Mouse (Mus musculus) monocyte, adult 59 days (primary cell): ENCODE data around the gene Hbq1b. TPM values are rescaled to one million over a fixed set of nuclear protein-coding genes. Genes with fewer than 3 reads are reported as not detected.

Experiments
- total RNA-seq, 2 experiments: library from RNA; stranded (reverse); gene quantifications; one replicate each; pipeline ENCODE4 v1.2.4; 2023

Hbq1b gene
- total RNA-seq, result not detected

DNA sequence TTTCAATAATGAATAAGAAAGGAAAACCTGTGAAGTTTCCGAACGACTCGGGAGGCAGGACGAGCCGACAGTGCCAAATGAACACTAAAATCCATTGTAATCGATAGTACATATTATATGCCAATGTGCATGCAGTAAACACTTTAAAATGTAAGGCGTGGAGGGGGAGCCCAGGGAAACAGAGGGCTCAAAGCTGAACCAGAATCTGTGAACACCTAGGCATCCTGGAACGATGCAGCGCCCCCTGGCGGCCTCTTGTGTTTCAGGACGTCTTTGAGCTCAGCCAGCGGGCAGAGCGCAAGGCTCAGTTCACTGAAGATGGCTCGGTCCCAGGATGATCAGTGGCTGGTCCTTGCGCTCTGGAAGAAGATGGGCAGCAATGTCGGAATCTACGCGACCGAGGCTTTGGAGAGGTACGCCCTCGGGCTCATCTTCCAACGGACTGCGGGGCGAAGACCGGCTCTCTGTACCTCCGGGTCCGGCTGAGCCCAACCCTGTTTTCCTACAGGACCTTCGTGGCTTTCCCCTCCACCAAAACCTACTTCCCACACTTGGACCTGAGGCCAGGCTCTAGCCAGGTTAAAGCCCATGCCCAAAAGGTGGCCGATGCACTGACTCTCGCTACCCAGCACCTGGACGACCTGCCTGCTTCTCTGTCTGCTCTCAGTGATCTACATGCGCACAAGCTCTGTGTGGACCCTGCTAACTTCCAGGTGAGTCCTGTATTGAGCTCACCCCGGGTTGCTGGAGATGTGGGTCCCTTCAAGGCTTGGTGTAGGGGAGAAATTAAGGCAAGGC, at the start of gene Hbq1b:
TSS of gene Hbq1b (plus strand) at position 271 of the 798 bp plus-strand sequence.

DNA sequence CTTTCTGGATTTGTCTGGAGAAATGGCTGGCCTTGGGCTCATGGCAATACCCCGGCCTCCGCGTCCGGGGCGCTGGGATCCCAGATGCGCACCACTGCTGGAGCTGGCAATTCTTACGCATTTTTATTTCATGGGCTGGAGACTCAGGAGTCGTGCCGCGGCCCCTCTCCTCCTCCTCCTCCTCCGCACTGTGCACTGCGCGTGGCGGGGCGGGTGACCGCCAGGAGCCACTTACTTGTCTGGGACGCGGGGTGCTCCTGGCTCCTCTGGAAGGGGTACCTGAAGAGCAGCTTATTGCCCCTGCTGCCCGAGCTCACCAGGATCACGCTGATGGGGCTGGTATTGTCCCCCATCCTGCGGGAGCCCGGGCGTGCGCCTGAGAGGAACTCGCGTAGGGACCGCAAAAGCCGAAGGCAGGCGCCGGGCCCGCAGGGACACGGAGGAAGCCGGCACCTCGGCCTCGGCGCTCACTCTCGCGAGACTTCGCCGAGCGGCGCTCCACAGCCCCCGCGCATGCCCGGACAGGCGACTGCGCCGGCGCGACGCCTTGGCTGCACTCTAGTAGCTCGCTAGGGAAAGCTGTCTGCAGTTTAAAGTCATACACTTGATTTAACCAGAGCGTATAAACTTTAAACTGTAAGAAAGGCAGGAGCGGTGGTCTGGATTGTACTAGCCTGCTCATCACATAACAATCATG, 19.4 kb upstream of the Hbq1b start, which contains the start of gene Nprl3:
TSS of gene Nprl3 (minus strand) at position 520 of the 697 bp plus-strand sequence.

DNA sequence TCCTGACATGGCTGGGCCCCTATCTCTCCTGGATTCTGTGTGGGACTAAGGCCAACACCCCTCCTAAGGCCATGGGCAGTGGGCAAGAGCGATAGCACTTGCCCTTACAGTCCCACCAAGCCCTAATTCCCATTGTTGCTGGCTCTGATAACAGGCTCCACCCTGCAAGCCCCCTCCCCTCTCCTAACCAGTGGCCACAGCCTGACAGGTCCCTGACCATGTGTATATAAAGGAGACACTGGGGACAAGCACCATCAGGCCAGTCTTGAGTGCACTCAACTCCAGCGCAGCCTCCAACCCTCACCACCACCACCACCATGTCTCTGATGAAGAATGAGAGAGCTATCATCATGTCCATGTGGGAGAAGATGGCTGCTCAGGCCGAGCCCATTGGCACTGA, 10.4 kb upstream of the Hbq1b start, which contains the start of gene Hba-x:
TSS of gene Hba-x (plus strand) at position 54 of the 400 bp plus-strand sequence.

DNA sequence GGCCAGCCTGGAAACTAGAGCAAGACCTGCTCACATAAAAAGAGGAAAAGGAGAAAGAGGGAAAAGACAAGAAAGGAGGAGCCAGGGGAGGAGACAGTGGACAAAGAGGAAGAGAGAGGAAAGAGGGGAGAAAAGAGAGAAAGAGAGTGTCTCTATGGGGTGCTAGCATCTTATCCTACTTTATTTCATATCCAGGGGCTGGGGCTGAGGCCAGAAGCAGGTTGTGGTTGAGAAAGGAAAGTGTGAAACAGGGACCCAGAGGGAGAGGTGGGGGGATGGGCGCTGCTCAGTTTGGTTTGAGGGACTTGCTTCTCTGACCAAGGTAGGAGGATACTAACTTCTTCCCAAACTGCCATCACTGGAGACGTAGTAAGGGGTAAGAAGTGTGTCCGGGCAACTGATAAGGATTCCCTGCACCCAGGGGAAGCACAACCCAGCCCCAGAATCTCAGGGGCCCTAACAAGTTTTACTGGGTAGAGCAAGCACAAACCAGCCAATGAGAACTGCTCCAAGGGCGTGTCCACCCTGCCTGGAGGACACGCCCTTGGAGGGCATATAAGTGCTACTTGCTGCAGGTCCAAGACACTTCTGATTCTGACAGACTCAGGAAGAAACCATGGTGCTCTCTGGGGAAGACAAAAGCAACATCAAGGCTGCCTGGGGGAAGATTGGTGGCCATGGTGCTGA, 3.5 kb upstream of the Hbq1b start, which contains the start of gene Hba-a1:
TSS of gene Hba-a1 (plus strand) at position 421 of the 687 bp plus-strand sequence.

GRCm38 (mm10) chr11:32296203-32296602, 9.4 kb downstream of the Hbq1b start, which contains the start of gene Hba-a2:
TSS of gene Hba-a2 (plus strand) at chr11:32296489.

DNA sequence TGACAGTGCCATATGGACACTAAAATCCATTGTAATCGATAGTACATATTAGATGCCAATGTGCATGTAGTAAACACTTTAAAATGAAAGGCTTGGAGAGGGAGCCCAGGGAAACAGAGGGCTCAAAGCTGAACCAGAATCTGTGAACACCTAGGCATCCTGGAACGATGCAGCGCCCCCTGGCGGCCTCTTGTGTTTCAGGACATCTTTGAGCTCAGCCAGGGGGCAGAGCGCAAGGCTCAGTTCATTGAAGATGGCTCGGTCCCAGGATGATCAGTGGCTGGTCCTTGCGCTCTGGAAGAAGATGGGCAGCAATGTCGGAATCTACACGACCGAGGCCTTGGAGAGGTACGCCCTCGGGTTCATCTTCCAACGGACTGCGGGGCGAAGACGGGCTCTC, 13.1 kb downstream of the Hbq1b start, which contains the start of gene Hbq1a:
TSS of gene Hbq1a (plus strand) at position 205 of the 400 bp plus-strand sequence.

Other genes with a start within 250 kb of the Hbq1b start
- gene Il9r, start 86.7 kb upstream of the Hbq1b start, total RNA-seq, result not detected
- 10 to 100 TPM in 1 of 2 experiments, 1 to 10 TPM in 1; 8.4 to 11.5 TPM for gene Snrnp25, start 81.5 kb upstream of the Hbq1b start, total RNA-seq
- gene Rhbdf1, start 64.7 kb upstream of the Hbq1b start, total RNA-seq, result 1 to 10 TPM; 2.1 to 5.4 TPM
- gene Mpg, start 60.5 kb upstream of the Hbq1b start, total RNA-seq, result 10 to 100 TPM; 14.1 to 16.5 TPM
- 10 to 100 TPM; 32.3 to 39.0 TPM for gene Nprl3, start 19.3 kb upstream of the Hbq1b start, total RNA-seq
- gene Hba-x, start 10.6 kb upstream of the Hbq1b start, total RNA-seq, result not detected
- 100 to 1,000 TPM in 1 of 2 experiments, 10 to 100 TPM in 1; 25.9 to 166 TPM for gene Hba-a1, start 3.5 kb upstream of the Hbq1b start, total RNA-seq
- 100 to 1,000 TPM in 1 of 2 experiments, 10 to 100 TPM in 1; 12.9 to 122 TPM for gene Hba-a2, start 9.5 kb downstream of the Hbq1b start, total RNA-seq
- gene Hbq1a, start 13.1 kb downstream of the Hbq1b start, total RNA-seq, result not detected
- gene Sh3pxd2b, start 60.9 kb downstream of the Hbq1b start, total RNA-seq, result 10 to 100 TPM in 1 of 2 experiments, 1 to 10 TPM in 1; 9.4 to 10.0 TPM
- gene Ubtd2, start 168.4 kb downstream of the Hbq1b start, total RNA-seq, result 1 to 10 TPM; 2.1 to 5.6 TPM
- 1 to 10 TPM; 3.1 to 6.6 TPM for gene Efcab9, start 245.1 kb downstream of the Hbq1b start, total RNA-seq
- gene Stk10, start 246.3 kb downstream of the Hbq1b start, total RNA-seq, result 100 to 1,000 TPM; 477 to 557 TPM